Mouse (Mus musculus): ENCODE results near the gene Frmd5.

Gene Frmd5

DNA sequence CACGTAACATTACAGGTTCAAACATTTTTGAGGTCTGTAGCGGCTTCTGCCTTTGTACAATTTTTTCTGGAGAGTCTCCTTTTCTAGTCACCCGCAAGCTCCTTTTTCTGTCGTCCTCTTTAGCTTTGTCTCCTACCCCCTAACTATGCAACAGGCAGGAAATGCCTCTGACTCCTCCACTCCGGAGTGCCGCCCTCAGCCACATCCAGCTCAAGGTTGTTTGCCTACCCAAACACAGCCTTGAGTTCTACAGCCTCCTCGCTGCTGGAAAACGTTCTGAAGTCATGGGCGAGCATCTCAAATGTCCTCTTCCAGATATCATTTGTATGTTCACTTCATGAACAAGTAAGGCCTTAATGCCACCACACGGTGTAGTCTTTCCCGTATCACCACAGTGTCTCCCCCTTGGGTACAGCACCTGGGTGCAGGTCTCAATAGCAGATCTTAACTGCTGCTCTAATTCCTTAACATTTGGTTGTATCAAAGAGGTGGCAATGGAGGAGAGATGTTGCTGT, 45.5 kb downstream of the Frmd5 start:
- no peak for DNase-seq (ENCODE audit: low spot score in 2 of 2)

- no peak for DNase-seq (ENCODE audit: low spot score in 2 of 2)
These were observed 46.2 kb downstream of the Frmd5 start for GRCm38 (mm10) chr2:121760646-121761045.

DNA sequence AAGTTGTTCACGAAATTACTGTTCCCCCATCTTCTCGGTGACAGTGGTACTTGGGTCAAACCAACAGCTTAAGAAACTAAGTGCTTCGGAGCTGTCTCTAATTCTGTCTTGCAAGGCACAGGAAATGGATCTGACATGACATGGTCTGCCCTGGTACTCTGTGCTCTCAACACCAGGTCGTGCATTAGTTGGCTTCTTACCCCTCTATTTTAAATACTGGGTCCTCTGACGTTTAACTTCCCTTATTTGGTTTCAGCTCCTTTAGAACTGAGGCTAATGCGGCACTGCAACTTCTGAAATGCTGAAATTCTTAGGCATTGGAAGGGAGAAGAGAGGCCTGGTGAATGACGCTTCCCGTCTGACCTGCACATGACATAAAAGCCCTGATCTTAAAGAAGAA, 48.6 kb downstream of the Frmd5 start:
- no peak for DNase-seq (ENCODE audit: low spot score in 2 of 2)

GRCm38 (mm10) chr2:121756336-121756735, 50.6 kb downstream of the Frmd5 start:
- DNase-seq (ENCODE audit: low spot score in 2 of 2): no peak

DNA sequence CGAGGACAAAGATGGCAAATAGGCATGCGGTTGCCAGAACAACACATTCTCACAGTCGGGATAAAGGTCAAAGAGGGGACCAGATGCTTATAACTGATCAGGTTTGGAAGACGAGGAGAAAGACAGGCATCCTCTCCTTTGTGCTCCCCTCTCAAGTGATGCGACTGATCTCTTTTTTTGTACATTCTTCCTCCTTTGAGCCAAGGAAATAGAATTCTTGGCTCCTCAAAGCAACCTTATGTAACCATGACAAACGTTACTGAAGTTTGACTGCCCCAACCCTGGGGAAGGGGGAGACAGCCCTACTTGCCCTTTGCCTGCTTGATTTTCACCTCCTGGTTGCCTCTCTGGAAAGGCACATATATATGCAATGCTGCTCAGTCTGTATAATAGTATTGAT, 51.8 kb downstream of the Frmd5 start:
- DNase-seq (ENCODE audit: low spot score in 2 of 2): no peak

GRCm38 (mm10) chr2:121750121-121750520, 56.8 kb downstream of the Frmd5 start:
- DNase-seq (ENCODE audit: low spot score in 2 of 2): no peak

- DNase-seq (ENCODE audit: low spot score in 2 of 2): no peak
These were observed 65.7 kb downstream of the Frmd5 start for GRCm38 (mm10) chr2:121741151-121741550.

DNA sequence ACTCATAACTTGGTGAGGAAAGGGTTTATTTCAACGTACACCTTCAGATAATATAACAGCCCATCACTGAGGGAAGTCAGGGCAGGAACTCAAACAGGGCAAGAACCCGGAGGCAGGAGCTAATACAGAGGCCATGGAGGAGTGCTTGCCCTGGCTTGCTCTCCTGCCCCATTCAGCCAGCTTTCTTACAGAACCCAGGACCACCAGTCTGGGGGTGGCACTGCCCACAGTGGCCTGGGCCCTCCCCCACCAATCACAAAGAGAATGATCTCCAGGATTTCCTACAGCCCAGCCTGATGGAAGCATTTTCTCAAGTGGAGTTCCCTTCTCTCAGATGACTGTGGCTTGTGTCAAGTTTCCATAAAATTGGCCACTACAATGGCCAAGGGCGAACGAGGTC, 67.5 kb downstream of the Frmd5 start:
- no peak for DNase-seq (ENCODE audit: low spot score in 2 of 2)

- no peak for DNase-seq (ENCODE audit: low spot score in 2 of 2)
These were observed 73.5 kb downstream of the Frmd5 start for GRCm38 (mm10) chr2:121733426-121733825.

GRCm38 (mm10) chr2:121730486-121730885, 76.4 kb downstream of the Frmd5 start:
- no peak for DNase-seq (ENCODE audit: low spot score in 2 of 2)

DNA sequence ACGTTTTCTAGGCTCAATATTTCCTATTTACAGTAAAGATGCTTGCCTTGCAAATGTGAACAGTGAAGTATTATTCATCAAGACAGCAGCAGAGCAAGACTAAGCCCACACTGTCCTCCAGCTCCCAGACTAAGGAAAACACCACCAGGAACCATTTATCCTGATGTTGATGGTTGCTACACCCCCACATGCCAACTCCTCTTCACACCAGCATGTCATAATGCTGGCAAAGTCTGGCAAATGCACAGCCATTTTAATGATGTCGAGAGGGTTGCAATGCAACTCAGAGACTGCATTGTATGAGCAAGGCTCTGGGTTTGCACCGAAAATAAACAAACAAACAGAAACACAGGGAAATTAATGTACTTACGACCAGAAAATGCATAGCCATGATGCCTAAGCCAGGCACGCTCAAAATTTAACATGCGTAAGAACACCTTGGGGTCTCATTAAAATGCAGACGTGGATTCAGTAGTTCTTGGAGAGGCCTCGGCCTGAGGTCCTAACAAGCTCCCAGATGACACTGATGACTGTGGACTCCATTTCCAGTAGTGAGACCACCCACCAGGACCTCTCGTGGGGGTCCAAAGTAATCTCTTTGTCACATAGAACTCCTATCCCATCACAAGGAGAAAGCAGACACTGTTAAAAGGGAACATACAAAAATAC, 77.8 kb downstream of the Frmd5 start:
- no peak for DNase-seq (ENCODE audit: low spot score in 2 of 2)

DNA sequence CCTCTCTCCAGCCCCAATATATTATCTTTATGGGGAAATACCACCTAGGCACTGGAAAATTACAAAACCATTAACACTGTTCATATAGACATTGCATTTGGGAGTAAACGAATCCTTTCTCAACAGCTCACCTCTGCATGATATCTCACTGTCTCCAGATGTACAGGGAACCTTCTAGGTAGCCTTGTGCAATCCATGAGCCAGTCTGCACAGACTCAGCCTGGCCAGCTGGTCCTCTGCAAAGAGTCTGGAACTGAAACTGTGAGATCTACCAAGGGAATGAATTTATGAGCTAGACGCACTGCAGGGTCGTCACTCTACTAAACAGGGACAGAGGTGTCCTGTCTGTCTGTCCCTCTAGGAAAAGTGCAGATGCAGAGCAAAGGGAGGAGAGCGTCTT, 82.0 kb downstream of the Frmd5 start:
- DNase-seq (ENCODE audit: low spot score in 2 of 2): no peak

- no peak for DNase-seq (ENCODE audit: low spot score in 2 of 2)
These were observed 83.1 kb downstream of the Frmd5 start for GRCm38 (mm10) chr2:121723796-121724195.

DNA sequence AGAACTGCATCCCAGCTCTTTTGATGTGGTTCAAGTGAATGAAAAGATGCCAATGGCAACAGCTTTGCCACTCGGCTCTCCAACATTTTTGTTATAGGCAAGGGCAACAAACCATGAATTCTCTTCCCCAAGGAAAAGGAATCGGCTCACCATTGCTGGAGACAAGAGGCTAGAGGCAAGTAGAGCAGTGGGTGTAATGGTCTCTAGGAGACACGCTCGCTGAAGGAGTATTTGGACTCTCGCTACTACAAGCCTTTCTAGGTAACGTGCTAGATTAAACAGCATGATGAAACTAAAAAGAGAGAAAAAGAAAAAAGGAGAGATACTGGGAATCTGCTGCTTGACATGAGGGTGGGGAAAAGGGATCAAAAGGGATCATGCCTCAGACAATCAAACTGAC, 87.9 kb downstream of the Frmd5 start:
- DNase-seq (ENCODE audit: low spot score in 2 of 2): no peak

GRCm38 (mm10) chr2:121717133-121717532, 89.8 kb downstream of the Frmd5 start:
- DNase-seq (ENCODE audit: low spot score in 2 of 2): no peak

GRCm38 (mm10) chr2:121713567-121713966, 93.3 kb downstream of the Frmd5 start:
- no peak for DNase-seq (ENCODE audit: low spot score in 2 of 2)

DNA sequence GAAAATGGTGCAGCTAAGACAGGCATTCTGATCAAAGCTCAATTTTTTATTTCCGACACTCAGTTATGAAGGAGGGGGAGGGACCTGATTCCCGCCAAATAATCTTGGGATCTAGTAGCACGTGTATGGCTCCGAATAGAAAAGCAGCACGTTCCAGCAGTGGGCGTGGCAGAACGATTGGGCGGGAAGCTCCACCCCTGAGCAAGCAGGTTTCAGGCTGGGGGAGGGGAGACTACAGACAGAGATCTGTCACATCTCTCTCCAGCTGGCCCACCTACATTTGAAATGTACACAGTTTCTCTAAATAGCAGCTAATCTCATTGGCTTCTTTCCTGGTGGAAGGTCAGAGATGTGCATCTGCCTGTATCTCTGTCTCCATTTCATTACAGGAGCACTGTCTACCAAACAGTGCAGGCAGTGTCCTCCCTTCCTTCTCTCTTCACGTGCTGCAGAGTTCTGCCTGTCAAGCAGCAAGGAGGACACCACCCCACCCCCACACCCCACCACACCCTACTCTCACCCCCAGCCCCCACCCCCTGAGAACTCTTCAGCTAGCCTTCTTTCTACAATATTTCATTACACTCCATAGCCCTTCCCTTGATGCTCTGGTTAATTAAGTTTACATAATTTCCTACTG, 95.0 kb downstream of the Frmd5 start:
- DNase-seq (ENCODE audit: low spot score in 2 of 2): no peak

DNA sequence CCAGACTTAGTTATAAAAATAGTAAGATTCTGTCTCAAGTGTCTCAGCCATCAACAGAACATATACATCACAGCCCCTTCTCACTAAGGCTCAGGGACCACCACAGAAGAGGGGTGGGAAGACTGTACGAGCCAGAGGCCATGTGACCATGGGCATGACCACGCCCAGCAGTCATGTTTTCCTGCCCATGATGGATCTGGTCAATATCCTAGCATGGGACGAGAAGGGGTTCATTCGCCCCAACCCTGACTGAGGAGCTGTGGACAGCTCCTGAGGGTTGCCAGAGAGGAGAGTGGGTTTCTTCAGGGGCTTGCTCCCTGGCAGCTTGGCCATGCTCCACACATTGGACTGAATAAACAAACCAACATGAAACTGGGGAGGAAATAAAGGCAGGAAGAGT, 97.8 kb downstream of the Frmd5 start:
- no peak for DNase-seq (ENCODE audit: low spot score in 2 of 2)

GRCm38 (mm10) chr2:121707461-121707860, 99.4 kb downstream of the Frmd5 start:
- DNase-seq (ENCODE audit: low spot score in 2 of 2): no peak

- DNase-seq (ENCODE audit: low spot score in 2 of 2): no peak
These were observed 101.1 kb downstream of the Frmd5 start for GRCm38 (mm10) chr2:121705756-121706155.

DNA sequence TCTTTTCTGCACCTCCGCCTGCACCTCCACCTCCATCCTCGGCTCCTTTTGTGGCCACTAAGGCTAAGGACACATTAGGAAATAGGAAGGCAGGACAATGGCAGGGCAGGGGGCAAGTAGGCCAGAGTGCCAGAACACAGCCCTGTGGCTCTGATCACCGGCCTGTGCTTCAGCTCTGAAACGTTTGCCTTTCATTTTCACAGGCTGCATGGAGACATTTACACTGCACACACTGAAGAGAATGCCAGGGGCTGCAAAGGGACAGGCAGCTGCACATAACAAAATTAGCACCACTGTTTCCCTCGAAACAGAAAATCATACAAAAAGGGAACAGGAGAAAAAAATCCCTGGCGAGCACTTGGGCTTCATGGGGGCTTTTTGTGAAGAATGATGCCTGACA, 107.6 kb downstream of the Frmd5 start:
- no peak for DNase-seq (ENCODE audit: low spot score in 2 of 2)

DNA sequence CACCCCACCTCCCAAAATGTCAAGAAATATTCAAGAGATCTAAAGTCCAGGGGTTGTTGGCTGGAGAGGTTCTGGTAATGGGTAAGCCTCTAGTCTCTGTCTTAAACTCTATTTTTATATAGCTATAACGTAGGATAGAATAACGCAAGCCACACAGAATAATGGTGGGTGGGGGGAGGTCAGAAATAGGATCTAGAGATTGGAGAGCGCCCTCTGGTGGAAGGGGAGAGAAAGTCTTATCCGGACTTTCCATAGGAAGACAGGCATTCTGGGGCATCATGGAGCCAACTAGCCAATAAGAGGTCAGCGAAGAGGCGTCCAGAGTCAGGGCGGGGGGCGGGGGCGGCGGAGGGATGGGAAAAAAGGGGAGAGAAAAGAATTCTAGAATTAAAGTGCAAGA, 111.5 kb downstream of the Frmd5 start:
- no peak for DNase-seq (ENCODE audit: low spot score in 2 of 2)

DNA sequence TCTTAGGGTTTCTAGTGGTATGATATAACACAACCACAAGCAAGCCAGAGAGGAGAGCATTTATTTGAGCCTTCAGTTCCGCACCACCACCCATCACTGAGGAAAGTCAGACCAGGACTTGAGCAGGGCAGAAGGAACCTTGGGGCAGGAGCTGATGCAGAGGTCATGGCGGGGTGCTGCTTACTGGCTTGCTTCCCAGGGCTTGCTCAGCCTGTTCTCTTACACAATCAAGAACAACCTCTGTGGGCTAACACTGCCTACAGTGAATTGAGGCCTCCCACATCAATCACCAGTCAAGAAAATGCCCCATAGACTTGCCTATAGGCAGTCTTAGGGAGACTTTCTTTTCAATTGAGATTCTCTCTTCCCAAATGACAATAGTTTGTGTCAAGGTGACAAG, 118.8 kb downstream of the Frmd5 start:
- DNase-seq (ENCODE audit: low spot score in 2 of 2): no peak

- DNase-seq (ENCODE audit: low spot score in 2 of 2): no peak
These were observed 123.3 kb downstream of the Frmd5 start for GRCm38 (mm10) chr2:121683606-121684005.

Measured in spleen, postnatal 4 days (tissue).